Mouse (Mus musculus): Measurements from ENCODE around the gene Fgfr2. TPM values are rescaled to one million over a fixed set of nuclear protein-coding genes. Genes with fewer than 3 reads are reported as not detected.

Gene Fgfr2
- total RNA-seq, 2 experiments from 2014 or later = 0.26 to 0.51 TPM

GRCm38 (mm10) chr7:132784101-132784500 is 339.0 kb downstream of the Fgfr2 start:
- ATAC-seq (ENCODE audit: poor library complexity, severe bottlenecking) = no peak

- ATAC-seq (ENCODE audit: poor library complexity, severe bottlenecking) = no peak
Observed at GRCm38 (mm10) chr7:132781850-132782249, 341.3 kb downstream of the Fgfr2 start.

- ATAC-seq (ENCODE audit: poor library complexity, severe bottlenecking) = no peak
Observed at GRCm38 (mm10) chr7:132781130-132781814, 341.9 kb downstream of the Fgfr2 start.

GRCm38 (mm10) chr7:132780611-132781010 is 342.5 kb downstream of the Fgfr2 start:
- ATAC-seq (ENCODE audit: poor library complexity, severe bottlenecking) = no peak

GRCm38 (mm10) chr7:132778630-132779029 is 344.5 kb downstream of the Fgfr2 start:
- no peak; the same call in 1 of the 2 replicates for ATAC-seq (ENCODE audit: poor library complexity, severe bottlenecking)

- ATAC-seq (ENCODE audit: poor library complexity, severe bottlenecking) = no peak
Observed at GRCm38 (mm10) chr7:132777728-132778453, 345.3 kb downstream of the Fgfr2 start.

GRCm38 (mm10) chr7:132777117-132777516 is 346.0 kb downstream of the Fgfr2 start:
- no peak for ATAC-seq (ENCODE audit: poor library complexity, severe bottlenecking)

GRCm38 (mm10) chr7:132776338-132777111 is 346.6 kb downstream of the Fgfr2 start:
- peak; percentile 65 for ATAC-seq (ENCODE audit: poor library complexity, severe bottlenecking)

- ATAC-seq (ENCODE audit: poor library complexity, severe bottlenecking) = no peak
Observed at GRCm38 (mm10) chr7:132775922-132776321, 347.2 kb downstream of the Fgfr2 start.

- no peak for ATAC-seq (ENCODE audit: poor library complexity, severe bottlenecking)
Observed at GRCm38 (mm10) chr7:132775333-132775732, 347.8 kb downstream of the Fgfr2 start.

GRCm38 (mm10) chr7:132773011-132773705 is 350.0 kb downstream of the Fgfr2 start:
- ATAC-seq (ENCODE audit: poor library complexity, severe bottlenecking) = no peak

GRCm38 (mm10) chr7:132772440-132772839 is 350.7 kb downstream of the Fgfr2 start:
- ATAC-seq (ENCODE audit: poor library complexity, severe bottlenecking) = 0 out of 2 replicates have a peak, but pooled peaks have one; percentile 27

- ATAC-seq (ENCODE audit: poor library complexity, severe bottlenecking) = no peak
Observed at GRCm38 (mm10) chr7:132768498-132769344, 354.4 kb downstream of the Fgfr2 start.

GRCm38 (mm10) chr7:132767999-132768370 is 355.2 kb downstream of the Fgfr2 start:
- ATAC-seq (ENCODE audit: poor library complexity, severe bottlenecking) = no peak

GRCm38 (mm10) chr7:132767233-132767998 is 355.7 kb downstream of the Fgfr2 start:
- ATAC-seq (ENCODE audit: poor library complexity, severe bottlenecking) = no peak

GRCm38 (mm10) chr7:132766235-132766871 is 356.8 kb downstream of the Fgfr2 start:
- no peak for ATAC-seq (ENCODE audit: poor library complexity, severe bottlenecking)

GRCm38 (mm10) chr7:132765629-132766186 is 357.4 kb downstream of the Fgfr2 start:
- 0 out of 2 replicates have a peak, but pooled peaks have one; percentile 36 for ATAC-seq (ENCODE audit: poor library complexity, severe bottlenecking)

GRCm38 (mm10) chr7:132764896-132765491 is 358.2 kb downstream of the Fgfr2 start:
- ATAC-seq (ENCODE audit: poor library complexity, severe bottlenecking) = no peak
